Mouse (Mus musculus): ENCODE data around the gene Ercc6. TPM values are rescaled to one million over a fixed set of nuclear protein-coding genes. Genes with fewer than 3 reads are reported as not detected.

The Ercc6 gene
- 0.91 and 2.0 TPM in 2 replicates for polyA plus RNA-seq (2012; rRNA removed)

DNA sequence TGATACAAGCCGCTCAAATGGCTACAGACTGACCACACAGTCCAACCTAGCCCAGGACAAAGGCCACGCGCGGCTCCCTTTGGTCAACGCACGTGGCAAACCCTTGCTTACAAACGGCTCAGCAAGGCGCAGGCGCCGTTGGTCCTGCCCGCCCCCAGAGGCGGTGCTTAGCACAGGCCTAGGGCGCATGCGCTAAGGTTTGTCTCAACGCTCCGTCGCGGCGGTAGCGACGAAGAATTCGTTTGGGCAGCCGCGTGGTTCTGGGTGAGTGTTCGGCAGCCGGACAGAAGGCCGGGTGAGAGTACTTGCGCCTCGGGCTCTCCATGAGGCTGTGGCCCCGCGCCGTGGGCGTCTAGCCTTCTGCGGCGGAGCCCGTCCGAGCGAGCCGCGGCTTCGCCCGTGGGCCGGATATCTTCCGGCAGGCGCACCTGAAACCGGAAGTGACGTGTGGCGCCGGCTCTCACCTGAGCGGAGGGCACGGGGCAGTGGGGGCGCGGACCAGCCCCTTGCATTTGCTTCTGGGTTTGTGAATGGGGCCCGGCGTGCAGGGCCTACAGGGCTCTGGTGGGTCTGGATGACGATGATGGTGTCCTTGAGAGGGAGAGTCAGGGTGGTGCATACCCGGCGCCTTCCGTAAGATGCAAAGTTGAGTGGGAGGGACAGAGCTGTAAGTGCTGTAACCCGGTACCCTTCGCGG lies at the start of gene Ercc6:
Ercc6 (plus strand) TSS at position 186 of the 697 bp plus-strand sequence.
- H3K27me3 ChIP-seq (ENCODE audit: control insufficient read depth, insufficient read depth, low read length), result no peaks in the 10 kb centered on the region
- WGBS, result under 1% methylated on average over 62 of the region's 62 CpGs
- H3K4me1 ChIP-seq (ENCODE audit: control insufficient read depth, insufficient read depth, insufficient read length, low read length), result peaks cover 11% of the 10 kb centered on the region
- H3K27ac ChIP-seq (ENCODE audit: insufficient read depth, low read depth, low read length), result peak within 1 kb of the TSS; percentile 60
- peak; percentile 84 for TF ChIP-seq POLR2A (IDR thresholded peaks at IDR 0.05; ENCODE audit: low read depth, low read length)
- 0 out of 2 replicates have a peak, but pooled peaks have one; percentile 9 for TF ChIP-seq CTCF (IDR thresholded peaks at IDR 0.05; ENCODE audit: extremely low read depth, insufficient read length, insufficient replicate concordance, low read depth, low read length)
- peaks cover 8% of the 10 kb centered on the region for H3K36me3 ChIP-seq (ENCODE audit: control insufficient read depth, insufficient read depth, low read length)
- peak within 1 kb of the TSS; percentile 88 for H3K4me3 ChIP-seq (ENCODE audit: low read depth, low read length)

DNA sequence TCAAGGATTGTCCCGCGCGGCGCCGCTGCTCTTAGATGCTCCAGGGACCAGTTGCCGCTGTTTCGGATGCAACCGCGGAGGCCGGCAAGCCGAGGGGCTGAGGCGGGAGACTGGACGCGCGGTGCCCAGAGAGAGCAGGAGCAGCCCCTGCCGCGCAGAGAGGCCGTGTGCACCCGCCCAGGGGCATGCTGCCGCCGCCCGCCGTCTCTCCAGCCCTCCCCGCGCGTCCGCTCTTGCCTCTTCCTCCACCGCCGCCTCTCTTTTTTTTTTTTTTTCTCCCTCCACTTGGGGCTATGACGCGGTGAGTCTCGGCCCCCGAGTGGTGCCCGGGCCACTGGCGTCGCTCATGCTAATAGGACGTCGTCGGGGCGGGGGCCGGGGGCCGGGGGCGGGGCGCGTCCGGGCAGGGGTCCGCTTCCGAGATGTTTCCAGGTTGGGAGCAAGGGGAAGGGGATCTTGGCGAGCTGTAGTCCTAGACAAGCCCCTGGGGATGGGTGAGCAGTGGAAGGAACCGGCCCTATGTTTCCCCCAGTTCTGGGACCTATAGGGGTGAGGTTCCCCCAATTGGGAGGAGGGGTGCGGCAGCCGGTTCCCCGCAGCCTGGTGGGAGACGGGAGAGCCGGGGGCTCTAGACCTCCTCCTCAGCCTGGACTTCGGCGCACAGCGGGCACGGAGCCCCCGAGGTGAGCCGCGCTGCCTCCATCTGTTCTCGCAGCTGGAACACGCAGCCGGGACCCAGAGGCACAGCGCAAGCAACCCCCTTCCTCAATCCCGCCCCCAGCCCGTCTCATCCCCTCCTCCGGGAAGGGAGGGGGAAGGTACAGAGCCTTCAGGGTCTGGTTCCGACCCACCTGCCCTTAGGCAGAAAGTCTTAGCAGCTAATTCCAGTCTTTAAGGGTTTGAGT lies 48.5 kb upstream of the Ercc6 start, which contains the start of gene Slc18a3:
Slc18a3 (minus strand) TSS at position 250 of the 905 bp plus-strand sequence.
- no peaks in the 10 kb centered on the region for H3K36me3 ChIP-seq (ENCODE audit: control insufficient read depth, insufficient read depth, low read length)
- no peaks in the 10 kb centered on the region; the same call in 1 of the 2 replicates for H3K4me1 ChIP-seq (ENCODE audit: control insufficient read depth, insufficient read depth, insufficient read length, low read length)
- H3K27ac ChIP-seq (ENCODE audit: insufficient read depth, low read depth, low read length), result no peak within 1 kb of the TSS
- TF ChIP-seq POLR2A (IDR thresholded peaks at IDR 0.05; ENCODE audit: low read depth, low read length), result no peak
- TF ChIP-seq CTCF (IDR thresholded peaks at IDR 0.05; ENCODE audit: extremely low read depth, insufficient read length, insufficient replicate concordance, low read depth, low read length), result no peak
- H3K4me3 ChIP-seq (ENCODE audit: low read depth, low read length), result no peak within 1 kb of the TSS
- WGBS, result 2% methylated on average over 67 of the region's 70 CpGs
- peaks cover 35% of the 10 kb centered on the region for H3K27me3 ChIP-seq (ENCODE audit: control insufficient read depth, insufficient read depth, low read length)

DNA sequence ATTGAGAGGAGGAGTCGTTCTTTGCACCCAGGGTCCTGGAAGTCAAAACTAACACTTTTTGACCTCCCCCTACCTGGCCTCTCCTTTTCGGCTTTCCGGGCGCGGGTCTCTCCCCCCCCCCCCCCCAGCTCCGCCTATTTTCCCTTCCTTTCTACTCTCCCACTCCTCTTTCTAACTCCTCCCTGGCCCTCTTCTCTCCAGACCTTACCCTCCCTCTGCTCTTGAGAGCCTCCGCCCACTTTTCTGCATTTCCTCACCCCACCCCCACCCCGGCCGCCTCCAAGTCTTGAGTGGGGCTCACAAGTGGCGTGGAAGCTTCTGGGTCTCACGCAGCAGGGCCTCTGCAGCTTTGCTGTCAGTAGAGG lies 47.8 kb upstream of the Ercc6 start:
- no peak for TF ChIP-seq CTCF (IDR thresholded peaks at IDR 0.05; ENCODE audit: extremely low read depth, insufficient read length, insufficient replicate concordance, low read depth, low read length)
- TF ChIP-seq POLR2A (IDR thresholded peaks at IDR 0.05; ENCODE audit: low read depth, low read length), result no peak
- 1% methylated on average over 9 of the region's 11 CpGs for whole genome bisulfite sequencing
- peaks cover 33% of the 10 kb centered on the region for H3K27me3 ChIP-seq (ENCODE audit: control insufficient read depth, insufficient read depth, low read length)

DNA sequence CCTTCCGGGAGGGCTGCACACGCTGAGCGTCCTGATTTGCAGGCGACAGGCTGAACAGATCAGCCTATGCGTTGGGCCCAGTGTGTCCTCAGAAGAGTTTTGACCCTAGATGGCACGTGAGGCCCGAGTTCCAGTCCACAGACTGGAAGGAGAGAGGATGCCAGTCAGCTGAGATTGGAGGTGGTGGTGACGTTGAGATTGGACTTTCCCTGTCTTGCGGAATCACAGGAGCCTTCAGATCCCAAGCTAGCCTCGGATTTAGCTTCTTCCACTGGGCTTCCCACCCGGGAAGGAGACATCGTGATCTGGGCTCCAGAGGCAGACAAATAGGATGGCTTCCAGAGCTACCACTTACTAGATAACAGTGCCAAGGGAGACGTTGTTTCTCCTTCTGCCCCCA lies 47.4 kb upstream of the Ercc6 start, which contains the start of gene Chat:
Chat (minus strand) TSS at position 101 of the 400 bp plus-strand sequence.
- H3K27me3 ChIP-seq (ENCODE audit: control insufficient read depth, insufficient read depth, low read length), result peaks cover 33% of the 10 kb centered on the region
- WGBS, result 18% methylated on average over 13 of the region's 13 CpGs

More for the DNA sequence above, 47.8 kb upstream of the Ercc6 start:
- H3K4me3 ChIP-seq (ENCODE audit: low read depth, low read length), result no peak overlapping the region
- no peaks in the 10 kb centered on the region; the same call in 1 of the 2 replicates for H3K4me1 ChIP-seq (ENCODE audit: control insufficient read depth, insufficient read depth, insufficient read length, low read length)
- no peak overlapping the region for H3K27ac ChIP-seq (ENCODE audit: insufficient read depth, low read depth, low read length)
- H3K36me3 ChIP-seq (ENCODE audit: control insufficient read depth, insufficient read depth, low read length), result no peaks in the 10 kb centered on the region

DNA sequence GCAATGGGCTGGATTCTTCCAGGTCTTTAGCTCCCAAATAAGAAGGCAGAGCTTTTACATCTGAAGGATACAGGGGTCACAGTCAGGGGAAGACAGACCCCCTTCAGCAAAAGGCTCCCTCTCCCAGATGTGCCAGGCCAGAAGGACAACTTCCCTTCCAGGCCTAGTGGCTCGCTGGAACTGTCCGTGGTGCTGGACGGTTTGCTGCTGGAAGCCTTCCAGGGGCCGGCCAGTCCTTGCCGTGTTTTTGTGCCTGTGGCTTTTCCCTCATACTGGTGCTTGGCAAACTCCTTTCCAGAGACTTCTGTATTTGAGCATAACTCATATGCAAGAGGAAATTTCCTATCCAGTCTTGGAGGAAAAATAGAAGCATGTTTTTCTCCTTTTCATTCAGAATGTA lies 45.7 kb upstream of the Ercc6 start:
- Histone ChIP-seq H3K36me3 (ENCODE audit: control insufficient read depth, insufficient read depth, low read length) (no peaks in the 10 kb centered on the region), H3K27ac (ENCODE audit: insufficient read depth, low read depth, low read length) (no peak overlapping the region), H3K27me3 (ENCODE audit: control insufficient read depth, insufficient read depth, low read length) (peaks cover 33% of the 10 kb centered on the region), H3K4me3 (ENCODE audit: low read depth, low read length) (no peak overlapping the region), H3K4me1 (ENCODE audit: control insufficient read depth, insufficient read depth, insufficient read length, low read length) (no peaks in the 10 kb centered on the region; the same call in 1 of the 2 replicates)
- TF ChIP-seq CTCF (IDR thresholded peaks at IDR 0.05; ENCODE audit: extremely low read depth, insufficient read length, insufficient replicate concordance, low read depth, low read length), result no peak
- WGBS, result 5% methylated on average over 5 of the region's 5 CpGs

More for the DNA sequence above, 47.4 kb upstream of the Ercc6 start, which contains the start of gene Chat:
- no peak for TF ChIP-seq CTCF (IDR thresholded peaks at IDR 0.05; ENCODE audit: extremely low read depth, insufficient read length, insufficient replicate concordance, low read depth, low read length)
- TF ChIP-seq POLR2A (IDR thresholded peaks at IDR 0.05; ENCODE audit: low read depth, low read length), result no peak
- H3K4me3 ChIP-seq (ENCODE audit: low read depth, low read length), result no peak within 1 kb of the TSS
- no peaks in the 10 kb centered on the region for H3K36me3 ChIP-seq (ENCODE audit: control insufficient read depth, insufficient read depth, low read length)
- H3K4me1 ChIP-seq (ENCODE audit: control insufficient read depth, insufficient read depth, insufficient read length, low read length), result no peaks in the 10 kb centered on the region; the same call in 1 of the 2 replicates
- H3K27ac ChIP-seq (ENCODE audit: insufficient read depth, low read depth, low read length), result no peak within 1 kb of the TSS

DNA sequence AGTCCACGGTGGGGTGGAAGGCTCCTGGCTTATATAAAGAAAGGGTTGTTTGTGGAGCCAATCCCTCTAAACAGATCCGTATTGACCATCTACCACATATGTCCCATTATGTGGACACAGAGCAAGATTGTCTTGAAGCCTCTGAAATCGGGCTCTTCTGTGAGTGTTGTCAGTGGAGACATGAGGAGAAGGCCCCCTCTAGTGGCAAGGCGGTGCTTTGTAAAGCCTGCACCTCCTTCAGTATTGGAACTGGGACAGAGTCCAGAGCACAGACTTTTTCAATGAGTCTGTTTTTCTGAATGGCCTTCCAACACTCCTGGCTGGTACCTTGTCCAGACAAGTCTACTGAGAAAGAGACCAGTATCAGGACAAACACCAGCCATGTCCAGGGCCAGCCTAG lies 40.3 kb upstream of the Ercc6 start:
- no peak overlapping the region for H3K4me3 ChIP-seq (ENCODE audit: low read depth, low read length)
- TF ChIP-seq POLR2A (IDR thresholded peaks at IDR 0.05; ENCODE audit: low read depth, low read length) (no peak), CTCF (IDR thresholded peaks at IDR 0.05; ENCODE audit: extremely low read depth, insufficient read length, insufficient replicate concordance, low read depth, low read length) (peak; percentile 67; the same call in 1 of the 2 replicates)
- 7% methylated on average over 4 of the region's 4 CpGs for WGBS
- no peaks in the 10 kb centered on the region for H3K4me1 ChIP-seq (ENCODE audit: control insufficient read depth, insufficient read depth, insufficient read length, low read length)
- no peaks in the 10 kb centered on the region for H3K36me3 ChIP-seq (ENCODE audit: control insufficient read depth, insufficient read depth, low read length)
- H3K27ac ChIP-seq (ENCODE audit: insufficient read depth, low read depth, low read length), result no peak overlapping the region
- H3K27me3 ChIP-seq (ENCODE audit: control insufficient read depth, insufficient read depth, low read length), result no peaks in the 10 kb centered on the region
